Mouse (Mus musculus): ENCODE results near the gene Fignl1. TPM values are rescaled to one million over a fixed set of nuclear protein-coding genes. Genes with fewer than 3 reads are reported as not detected.
A peak's percentile ranks its signal among the peaks of the same experiment; 100 is the strongest.

The Fignl1 gene
- total RNA-seq, 2 experiments from 2014 or later, result 119 to 145 TPM

GRCm38 (mm10) chr11:11818797-11819196 lies 10.0 kb upstream of the Fignl1 start:
- ATAC-seq (replicated peaks; ENCODE audit: low FRiP score, poor library complexity, severe bottlenecking), result no peak

GRCm38 (mm10) chr11:11815737-11816136 lies 7.0 kb upstream of the Fignl1 start:
- ATAC-seq (replicated peaks; ENCODE audit: low FRiP score, poor library complexity, severe bottlenecking), result peak; percentile 85

- peak; percentile 41 for ATAC-seq (replicated peaks; ENCODE audit: low FRiP score, poor library complexity, severe bottlenecking)
Measured at GRCm38 (mm10) chr11:11811906-11812480, 3.2 kb upstream of the Fignl1 start.

GRCm38 (mm10) chr11:11809404-11810175 lies 828 bp upstream of the Fignl1 start:
- no peak for ATAC-seq (replicated peaks; ENCODE audit: low FRiP score, poor library complexity, severe bottlenecking)

GRCm38 (mm10) chr11:11808035-11808819 lies 535 bp downstream of the Fignl1 start:
- ATAC-seq (replicated peaks; ENCODE audit: low FRiP score, poor library complexity, severe bottlenecking), result peak; percentile 65

GRCm38 (mm10) chr11:11805951-11806350 lies 2.8 kb downstream of the Fignl1 start:
- ATAC-seq (replicated peaks; ENCODE audit: low FRiP score, poor library complexity, severe bottlenecking), result no peak

GRCm38 (mm10) chr11:11804421-11804820 lies 4.3 kb downstream of the Fignl1 start:
- ATAC-seq (replicated peaks; ENCODE audit: low FRiP score, poor library complexity, severe bottlenecking), result no peak

- ATAC-seq (replicated peaks; ENCODE audit: low FRiP score, poor library complexity, severe bottlenecking), result no peak
Measured at GRCm38 (mm10) chr11:11801067-11801466, 7.7 kb downstream of the Fignl1 start.

- ATAC-seq (replicated peaks; ENCODE audit: low FRiP score, poor library complexity, severe bottlenecking), result no peak
Measured at GRCm38 (mm10) chr11:11800304-11800703, 8.5 kb downstream of the Fignl1 start.

- no peak for ATAC-seq (replicated peaks; ENCODE audit: low FRiP score, poor library complexity, severe bottlenecking)
Measured at GRCm38 (mm10) chr11:11798690-11799089, 10.1 kb downstream of the Fignl1 start.

- ATAC-seq (replicated peaks; ENCODE audit: low FRiP score, poor library complexity, severe bottlenecking), result no peak
Measured at GRCm38 (mm10) chr11:11794626-11795025, 14.1 kb downstream of the Fignl1 start.

- ATAC-seq (replicated peaks; ENCODE audit: low FRiP score, poor library complexity, severe bottlenecking), result peak; percentile 90
Measured at GRCm38 (mm10) chr11:11788521-11788974, 20.2 kb downstream of the Fignl1 start.

GRCm38 (mm10) chr11:11785457-11785856 lies 23.3 kb downstream of the Fignl1 start:
- ATAC-seq (replicated peaks; ENCODE audit: low FRiP score, poor library complexity, severe bottlenecking), result no peak

GRCm38 (mm10) chr11:11781728-11782127 lies 27.0 kb downstream of the Fignl1 start:
- no peak for ATAC-seq (replicated peaks; ENCODE audit: low FRiP score, poor library complexity, severe bottlenecking)

GRCm38 (mm10) chr11:11778345-11778744 lies 30.4 kb downstream of the Fignl1 start:
- ATAC-seq (replicated peaks; ENCODE audit: low FRiP score, poor library complexity, severe bottlenecking), result no peak

GRCm38 (mm10) chr11:11777796-11778195 lies 31.0 kb downstream of the Fignl1 start:
- no peak for ATAC-seq (replicated peaks; ENCODE audit: low FRiP score, poor library complexity, severe bottlenecking)

- no peak for ATAC-seq (replicated peaks; ENCODE audit: low FRiP score, poor library complexity, severe bottlenecking)
Measured at GRCm38 (mm10) chr11:11777246-11777645, 31.5 kb downstream of the Fignl1 start.

GRCm38 (mm10) chr11:11776822-11777174 lies 32.0 kb downstream of the Fignl1 start:
- no peak for ATAC-seq (replicated peaks; ENCODE audit: low FRiP score, poor library complexity, severe bottlenecking)

GRCm38 (mm10) chr11:11776071-11776821 lies 32.5 kb downstream of the Fignl1 start:
- no peak for ATAC-seq (replicated peaks; ENCODE audit: low FRiP score, poor library complexity, severe bottlenecking)

GRCm38 (mm10) chr11:11774893-11775292 lies 33.9 kb downstream of the Fignl1 start:
- no peak for ATAC-seq (replicated peaks; ENCODE audit: low FRiP score, poor library complexity, severe bottlenecking)
